Mouse (Mus musculus) heart, postnatal 0 days (tissue): ENCODE measurements at regions not wholly inside any gene's neighbourhood (a gene's known extent, or its start where the extent isn't known, plus 50 kb on each side); places are given as distances from the start of the nearest gene placed in this dataset.

ENCODE experiments used
- CTCF ChIP-seq: IDR thresholded peaks from 2 replicates; pipeline ENCODE4 v1.5.1; 2016; ENCODE audit warnings: antibody characterized with exemption, control low read depth, low read depth
- EP300 ChIP-seq: IDR thresholded peaks from 2 replicates; pipeline ENCODE4 v1.6.1; 2016; ENCODE audit warnings: antibody characterized with exemption, low read depth

DNA sequence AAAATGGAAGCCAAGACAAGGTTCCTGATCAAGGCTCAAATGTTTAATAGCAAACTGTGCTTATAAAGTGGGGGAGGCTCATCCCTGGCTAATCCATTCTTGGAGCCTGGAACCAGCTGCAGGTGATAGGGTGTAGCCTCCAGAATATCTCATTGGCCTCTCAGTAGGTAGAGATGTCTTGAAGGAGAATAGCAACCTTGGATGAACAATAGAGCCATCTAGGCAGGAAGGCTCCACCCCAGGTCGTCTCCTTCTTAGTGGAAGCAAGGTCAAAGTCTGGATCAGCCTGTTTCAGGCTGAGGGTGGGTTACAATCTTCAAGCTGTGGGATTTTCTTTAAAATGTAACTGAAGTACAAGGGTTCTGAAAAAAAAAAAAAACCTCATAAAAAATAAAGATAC is 63.9 kb upstream of the Esp8 start:
- no peak for TF ChIP-seq CTCF
- TF ChIP-seq EP300: no peak
